ENCODE assay signal across 26 mouse cellular contexts in the genomic region with DNA sequence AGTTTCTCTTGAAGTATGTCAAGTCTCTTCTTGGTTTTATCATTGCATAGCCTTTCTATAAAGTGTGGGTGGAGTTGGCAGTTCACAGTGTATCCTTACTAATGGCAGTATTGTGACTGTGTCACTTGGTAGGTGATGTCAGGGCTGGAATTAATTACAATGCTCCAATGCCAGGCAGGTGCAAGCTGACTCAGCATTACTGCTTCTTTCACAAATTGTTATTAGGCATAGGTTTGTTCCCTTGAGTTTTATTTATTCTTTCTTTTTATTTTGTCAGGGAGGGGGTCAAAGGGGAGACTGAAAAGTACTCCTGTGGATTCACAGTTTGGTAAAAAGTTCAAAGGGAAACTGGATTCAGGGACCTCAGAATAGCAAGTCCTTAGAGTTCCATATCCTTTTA.
"Had no signal": no experiment of that assay in that cellular context is flagged by ENCODE, and none has a peak within 500 bp of the region (broad histone marks: within the 10 kb centered on the region; RNA-seq: fewer than 3 reads in every experiment).

No protein-coding gene starts in this region.

- H3K27me3 ChIP-seq: embryonic facial prominence, embryonic 12.5 days; embryonic facial prominence, embryonic 13.5 days; embryonic facial prominence, embryonic 15.5 days; forebrain, embryonic 12.5 days had no signal

- H3K4me3 ChIP-seq: embryonic facial prominence, embryonic 12.5 days; embryonic facial prominence, embryonic 13.5 days; embryonic facial prominence, embryonic 15.5 days; erythroblast, embryonic 14.5 days; forebrain, embryonic 10.5 days; forebrain, embryonic 12.5 days; forebrain, embryonic 13.5 days; forebrain, embryonic 15.5 days; gastrocnemius, adult 2 months; heart, adult 2 months had no signal

- H3K27ac ChIP-seq: embryonic facial prominence, embryonic 12.5 days; embryonic facial prominence, embryonic 13.5 days; embryonic facial prominence, embryonic 15.5 days; forebrain, embryonic 10.5 days; forebrain, embryonic 12.5 days; forebrain, embryonic 13.5 days; forebrain, embryonic 15.5 days; gastrocnemius, adult 2 months; heart, adult 2 months had no signal

- H3K36me3 ChIP-seq: embryonic facial prominence, embryonic 12.5 days; embryonic facial prominence, embryonic 13.5 days; embryonic facial prominence, embryonic 15.5 days; forebrain, embryonic 10.5 days; forebrain, embryonic 12.5 days; forebrain, embryonic 15.5 days had no signal

- H3K4me1 ChIP-seq: forebrain, embryonic 12.5 days; forebrain, embryonic 15.5 days had no signal

- DNase-seq: cerebellum, adult 9-10 months; cerebellum, adult 9-11 months; cerebellum, postnatal 10 days; cerebellum, postnatal 14 days; cerebellum, postnatal 25 days; cerebellum, postnatal 36 days; embryo, embryonic 11 days; forebrain, postnatal 0 days; gastrocnemius, adult 2 months; gastrocnemius, postnatal 10 days; gastrocnemius, postnatal 14 days; gastrocnemius, postnatal 25 days; gastrocnemius, postnatal 36 days; heart, adult 11 months; heart, adult 18-20 months; heart, adult 2 months had no signal

- ATAC-seq: forebrain, embryonic 13.5 days; forebrain, embryonic 14.5 days; forebrain, embryonic 15.5 days; forebrain, embryonic 16.5 days; forebrain, postnatal 0 days had no signal

- H3K4me2 ChIP-seq: embryonic facial prominence, embryonic 12.5 days; embryonic facial prominence, embryonic 13.5 days; embryonic facial prominence, embryonic 15.5 days; forebrain, embryonic 12.5 days; forebrain, embryonic 13.5 days; forebrain, embryonic 15.5 days had no signal

- H3K9ac ChIP-seq: embryonic facial prominence, embryonic 12.5 days; embryonic facial prominence, embryonic 13.5 days; embryonic facial prominence, embryonic 15.5 days; forebrain, embryonic 12.5 days; forebrain, embryonic 13.5 days; forebrain, embryonic 15.5 days; forebrain, postnatal 0 days had no signal

- H3K9me3 ChIP-seq: embryonic facial prominence, embryonic 12.5 days; embryonic facial prominence, embryonic 13.5 days; embryonic facial prominence, embryonic 15.5 days; forebrain, embryonic 10.5 days; forebrain, embryonic 12.5 days; forebrain, embryonic 13.5 days; forebrain, embryonic 15.5 days had no signal
